Mouse (Mus musculus): Measurements from ENCODE around the gene Hmgcll1. TPM values are rescaled to one million over a fixed set of nuclear protein-coding genes. Genes with fewer than 3 reads are reported as not detected.
"Not testable (repeated sequence)": the region's sequence is repeated elsewhere in the genome, so short reads cannot be mapped to it uniquely, and the experiment has no call there.

Gene Hmgcll1
- total RNA-seq, 2 experiments from 2014 or later, result 13.2 to 15.8 TPM

DNA sequence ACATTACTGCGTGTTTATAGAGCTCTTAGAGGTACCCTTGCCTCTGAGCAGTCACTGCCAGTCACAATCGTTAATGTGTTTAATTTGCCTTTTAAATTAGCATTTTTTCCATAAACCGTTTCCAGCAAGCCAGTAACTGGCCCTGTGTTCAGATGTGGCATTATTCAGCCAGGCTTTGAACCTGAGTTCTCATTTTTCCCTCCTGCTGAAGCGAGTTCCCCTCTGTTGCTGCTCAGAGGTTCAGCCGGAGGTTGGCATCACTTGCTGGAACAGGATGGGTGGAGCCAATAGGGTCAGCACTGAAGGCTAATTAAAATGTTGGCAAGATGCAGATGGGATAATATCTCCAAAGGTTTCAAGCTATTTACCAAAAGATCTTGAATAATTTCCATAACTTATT lies 28.7 kb downstream of the Hmgcll1 start:
- no peak for DNase-seq (ENCODE audit: low spot score in 2 of 2)

DNA sequence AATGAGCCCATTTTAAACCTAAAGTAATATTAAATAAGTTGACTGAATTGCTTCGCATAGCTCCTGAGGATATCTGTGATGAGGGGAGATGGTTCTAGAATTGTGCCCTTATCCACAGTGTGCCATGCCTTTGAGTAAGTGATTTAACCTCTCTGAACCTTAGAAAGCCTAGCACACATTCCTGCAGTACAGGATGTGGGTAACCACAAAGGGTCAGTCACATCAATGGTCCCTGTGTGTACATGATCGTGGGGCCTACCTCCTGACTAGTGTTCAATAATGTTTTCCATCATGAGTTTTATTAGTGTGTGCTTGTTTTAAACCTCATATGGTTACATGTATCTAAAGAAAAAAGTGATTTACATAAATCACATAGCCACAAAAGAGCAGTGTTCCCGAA lies 46.3 kb downstream of the Hmgcll1 start:
- no peak for DNase-seq (ENCODE audit: low spot score in 2 of 2)

DNA sequence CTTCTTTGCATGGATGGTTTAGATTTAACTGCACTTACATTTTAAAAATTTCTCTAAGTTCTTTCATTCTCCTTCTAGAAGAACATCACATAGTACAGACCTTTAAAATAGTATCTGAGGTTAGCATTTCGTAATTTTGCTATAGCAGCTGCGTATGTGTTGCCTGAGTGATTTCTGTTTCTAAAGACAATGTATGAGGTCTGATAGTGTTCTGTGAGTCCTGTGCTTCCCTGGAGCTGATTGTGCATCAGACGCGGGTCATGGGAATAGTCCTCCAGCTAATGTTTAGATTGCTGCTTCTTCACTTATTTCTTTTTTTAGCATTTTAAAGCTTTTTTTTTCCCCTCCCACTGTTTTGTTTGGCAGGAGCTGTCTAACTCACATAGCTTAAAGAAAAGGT lies 46.8 kb downstream of the Hmgcll1 start:
- DNase-seq (ENCODE audit: low spot score in 2 of 2), result no peak

GRCm38 (mm10) chr9:76064164-76064563 lies 49.5 kb downstream of the Hmgcll1 start:
- DNase-seq (ENCODE audit: low spot score in 2 of 2), result no peak

GRCm38 (mm10) chr9:76091561-76091960 lies 76.9 kb downstream of the Hmgcll1 start:
- DNase-seq (ENCODE audit: low spot score in 2 of 2), result no peak

DNA sequence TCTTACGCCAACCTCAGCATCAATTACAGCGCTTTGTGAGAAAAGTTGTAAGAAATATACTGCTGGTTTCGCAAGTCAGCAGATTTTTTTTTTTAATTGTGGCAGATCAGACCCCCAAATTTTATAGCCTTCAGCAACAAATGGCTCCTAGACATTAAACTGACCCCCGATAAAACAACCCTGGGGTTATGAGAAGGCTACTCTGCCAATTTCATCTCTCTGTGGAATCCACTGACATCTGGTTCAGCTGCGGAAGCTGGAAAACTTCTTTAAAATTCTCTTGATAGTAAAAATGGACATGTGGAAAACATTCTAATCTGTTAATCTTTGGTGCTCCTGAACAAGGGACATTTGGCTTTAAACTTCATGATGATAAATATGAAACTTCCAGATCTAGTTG lies 82.6 kb downstream of the Hmgcll1 start:
- DNase-seq (ENCODE audit: low spot score in 2 of 2), result no peak

- DNase-seq (ENCODE audit: low spot score in 2 of 2), result no peak
These were observed 85.3 kb downstream of the Hmgcll1 start for GRCm38 (mm10) chr9:76099981-76100380.

DNA sequence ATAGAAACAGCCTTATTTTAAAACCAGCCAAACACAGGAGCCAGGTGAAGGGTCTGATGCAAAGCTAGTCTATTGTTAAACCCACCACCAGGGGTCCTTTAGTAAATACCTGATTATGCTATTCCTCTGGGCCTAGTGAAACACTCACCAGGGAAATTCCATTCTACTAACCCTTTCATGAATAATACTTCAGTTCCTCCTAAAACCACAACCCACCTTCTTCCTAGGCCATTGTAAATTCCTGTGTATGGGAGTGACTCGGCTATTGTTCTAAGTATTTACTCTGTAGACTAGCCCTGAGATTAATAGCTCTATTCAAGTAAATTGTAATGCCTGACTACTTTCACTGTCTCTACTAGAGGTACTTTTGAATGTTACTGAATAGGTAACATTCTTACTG lies 89.8 kb downstream of the Hmgcll1 start:
- not testable (repeated sequence) for DNase-seq (ENCODE audit: low spot score in 2 of 2)

DNA sequence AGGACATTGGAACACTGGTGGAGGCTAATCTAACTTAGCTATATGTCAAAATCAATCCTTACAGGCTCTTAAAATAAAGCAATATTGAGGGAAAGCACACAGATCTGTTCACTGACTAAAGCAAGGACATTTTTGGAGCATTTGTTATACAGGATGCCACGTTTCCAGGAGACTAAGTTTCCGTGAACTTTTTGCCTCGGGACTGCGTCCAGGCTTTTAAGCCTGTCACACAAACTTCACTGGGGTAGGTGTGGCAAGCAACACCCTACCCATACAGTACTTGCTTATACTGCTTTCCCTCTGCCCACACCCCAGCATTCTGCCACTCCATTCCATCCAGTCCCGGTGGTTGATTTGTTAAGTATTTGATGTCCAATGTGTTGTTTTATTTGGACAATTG lies 90.2 kb downstream of the Hmgcll1 start:
- DNase-seq (ENCODE audit: low spot score in 2 of 2), result no peak

DNA sequence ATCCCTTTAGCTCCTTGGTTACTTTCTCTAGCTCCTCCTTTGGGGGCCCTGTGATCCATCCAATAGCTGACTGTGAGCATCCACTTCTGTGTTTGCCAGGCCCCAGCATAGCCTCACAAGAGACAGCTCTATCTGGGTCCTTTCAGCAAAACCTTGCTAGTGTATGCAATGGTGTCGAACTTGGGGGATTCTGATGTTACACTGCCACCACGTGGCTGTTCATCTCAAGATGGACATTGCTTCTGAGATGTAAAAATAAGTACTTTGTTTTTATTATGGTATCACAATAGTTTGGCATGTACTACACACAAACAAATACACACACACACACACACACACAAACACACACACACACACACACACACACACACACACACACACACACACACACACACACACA lies 108.2 kb downstream of the Hmgcll1 start:
- DNase-seq (ENCODE audit: low spot score in 2 of 2), result peak; percentile 24 to 78

DNA sequence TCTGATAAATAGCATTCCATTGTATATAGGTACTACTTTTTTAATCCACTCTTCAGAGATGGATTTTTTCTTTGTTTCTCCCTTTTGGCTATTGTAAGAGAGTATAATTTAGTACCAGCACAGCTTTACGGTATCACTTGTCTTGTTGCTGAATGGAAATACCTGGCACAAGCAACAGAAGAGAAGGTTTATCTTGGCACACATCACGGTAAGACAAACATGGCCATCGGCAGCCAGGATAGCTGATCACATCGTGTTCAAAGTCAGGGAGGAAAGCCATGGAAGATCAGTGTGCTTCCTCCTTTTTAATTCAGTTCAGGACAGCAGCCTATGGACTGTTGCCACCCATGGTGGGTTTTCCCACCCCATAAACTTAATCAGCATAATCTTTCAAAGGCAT lies 109.6 kb downstream of the Hmgcll1 start:
- no peak for DNase-seq (ENCODE audit: low spot score in 2 of 2)

GRCm38 (mm10) chr9:76129353-76129752 lies 114.7 kb downstream of the Hmgcll1 start:
- DNase-seq (ENCODE audit: low spot score in 2 of 2), result no peak

DNA sequence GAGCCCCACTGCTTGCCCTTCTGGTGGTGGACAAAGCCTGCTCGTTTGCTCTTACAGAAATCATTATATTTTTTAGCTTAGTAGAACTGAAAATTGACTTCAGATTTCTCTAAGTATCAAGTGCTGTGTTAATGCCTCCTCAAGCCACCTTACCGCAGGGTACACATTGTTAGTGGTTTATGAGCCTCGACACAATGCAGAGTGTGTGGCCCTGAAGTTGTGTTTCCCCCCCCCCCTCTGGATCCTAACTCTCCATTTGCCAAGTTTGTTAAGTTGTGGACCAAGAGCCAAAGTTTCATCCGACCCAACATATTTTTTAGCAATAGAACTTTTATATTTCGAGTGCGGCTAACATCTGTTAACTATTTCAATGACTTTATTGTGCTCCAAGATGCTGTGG lies 119.4 kb downstream of the Hmgcll1 start:
- DNase-seq (ENCODE audit: low spot score in 2 of 2), result no peak

GRCm38 (mm10) chr9:76138378-76139109 lies 123.9 kb downstream of the Hmgcll1 start:
- DNase-seq (ENCODE audit: low spot score in 2 of 2), result peak in 1 of 2 experiments; percentile 7

DNA sequence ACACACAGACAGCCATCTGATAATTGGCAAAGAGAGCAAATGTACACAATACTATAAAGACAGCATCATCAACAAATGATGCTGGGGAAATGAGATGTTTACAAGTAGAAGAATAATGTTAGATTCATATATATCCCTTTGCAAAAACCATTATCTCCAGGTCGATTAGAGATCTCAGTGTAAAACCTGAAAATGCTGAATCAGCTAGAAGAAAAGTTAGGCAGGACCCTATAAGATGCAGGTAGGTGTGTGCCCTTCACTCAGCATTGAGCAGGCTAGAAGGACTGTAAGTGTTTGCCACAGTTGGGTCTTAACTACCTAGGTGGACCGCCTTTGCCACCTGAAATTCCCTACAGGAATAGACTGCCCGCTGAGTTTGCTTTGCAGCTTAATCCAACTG lies 130.9 kb downstream of the Hmgcll1 start:
- DNase-seq (ENCODE audit: low spot score in 2 of 2), result no peak

DNA sequence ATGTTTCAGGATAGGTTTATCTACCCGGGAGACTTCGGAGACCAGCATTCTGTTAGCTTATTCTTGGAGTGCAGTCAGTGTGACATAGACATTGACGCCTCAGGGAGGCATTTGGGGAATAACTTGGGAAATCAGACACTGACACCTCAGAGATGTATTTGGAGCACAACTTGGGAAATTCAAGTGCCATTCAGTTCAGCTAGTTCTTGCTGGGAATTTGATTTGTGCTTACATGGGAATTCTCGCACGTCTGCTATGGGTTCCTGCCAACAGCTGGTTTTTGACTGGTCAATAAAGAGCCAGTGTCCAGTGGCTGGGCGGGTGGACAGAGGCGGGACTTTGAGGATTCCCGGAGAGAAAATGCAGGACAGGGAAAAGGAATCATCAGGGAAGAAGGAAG lies 147.8 kb downstream of the Hmgcll1 start:
- DNase-seq (ENCODE audit: low spot score in 2 of 2), result no peak

- DNase-seq (ENCODE audit: low spot score in 2 of 2), result peak in 1 of 2 experiments; percentile 18
These were observed 153.7 kb downstream of the Hmgcll1 start for GRCm38 (mm10) chr9:76168355-76168754.

GRCm38 (mm10) chr9:76172686-76173295 lies 158.1 kb downstream of the Hmgcll1 start:
- no peak for DNase-seq (ENCODE audit: low spot score in 2 of 2)

DNA sequence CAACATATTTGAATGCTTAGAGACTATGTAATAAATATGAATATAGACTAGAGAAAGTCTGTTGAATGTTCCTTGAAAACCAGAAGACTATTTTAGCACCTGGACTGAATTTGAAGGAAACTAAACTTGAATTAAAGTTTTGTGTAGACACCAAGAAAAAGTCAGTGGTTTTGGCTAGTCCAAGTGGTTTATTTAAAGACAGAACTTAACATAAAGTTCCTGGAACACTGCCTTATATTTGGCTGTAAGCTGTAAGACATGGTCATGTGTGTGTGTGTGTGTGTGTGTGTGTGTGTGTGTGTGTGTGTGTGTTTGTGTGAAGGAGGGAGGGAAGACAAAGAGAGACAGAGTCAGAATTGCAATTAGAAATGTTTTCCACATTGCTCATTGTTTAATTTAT lies 164.6 kb downstream of the Hmgcll1 start:
- no peak for DNase-seq (ENCODE audit: low spot score in 2 of 2)

Measured in layer of hippocampus, adult 18-20 months (tissue).